9 mouse cellular contexts compared by ENCODE assay signal in genomic region chr13:76579414-76579813, GRCm38 (mm10).
DNase-seq lines count a peak whose midpoint lies in the region; ATAC-seq and TF ChIP-seq lines count a peak whose summit lies in the region.
"Had no signal": no experiment of that assay in that cellular context is flagged by ENCODE, and none has a peak within 500 bp of the region (broad histone marks: within the 10 kb centered on the region; RNA-seq: fewer than 3 reads in every experiment).

No protein-coding gene starts in this region.

- peaks cover 3% of the 10 kb centered on the region; the same call in 1 of the 2 replicates for H3K4me1 ChIP-seq in embryonic fibroblast, embryonic 13.5 days (ENCODE audit: control insufficient read depth, insufficient read depth, low read length)
- H3K4me1 ChIP-seq in liver, embryonic 11.5 days (replicated peaks; ENCODE audit: control insufficient read depth, insufficient read depth, low read length), result no peaks in the 10 kb centered on the region
- H3K4me1 ChIP-seq in midbrain, postnatal 0 days (ENCODE audit: insufficient read depth, low read length), result no peaks in the 10 kb centered on the region
- H3K4me1 ChIP-seq: limb, embryonic 13.5 days had no signal

- no peak overlapping the region for H3K9ac ChIP-seq in liver, embryonic 11.5 days (ENCODE audit: low read depth, low read length)
- no peak overlapping the region for H3K9ac ChIP-seq in midbrain, postnatal 0 days (replicated peaks; ENCODE audit: low read length, poor library complexity, severe bottlenecking)
- H3K9ac ChIP-seq: limb, embryonic 13.5 days had no signal

- ATAC-seq in liver, embryonic 11.5 days (replicated peaks; ENCODE audit: low FRiP score), result peak; percentile 60
- ATAC-seq in midbrain, postnatal 0 days (ENCODE audit: low FRiP score), result no peak

- H3K4me3 ChIP-seq in embryonic fibroblast, embryonic 13.5 days (ENCODE audit: insufficient read depth, low read length), result no peak overlapping the region
- no peak overlapping the region for H3K4me3 ChIP-seq in liver, embryonic 11.5 days (ENCODE audit: low read depth, low read length)
- H3K4me3 ChIP-seq in midbrain, postnatal 0 days (ENCODE audit: low read depth, low read length), result no peak overlapping the region
- H3K4me3 ChIP-seq: limb, embryonic 13.5 days had no signal

- TF ChIP-seq CTCF in embryonic fibroblast, embryonic 13.5 days (IDR thresholded peaks at IDR 0.05; ENCODE audit: borderline replicate concordance, insufficient read depth, low read length), result peak; percentile 7; the same call in 1 of the 2 replicates
- no peak for TF ChIP-seq CTCF in midbrain, postnatal 0 days (IDR thresholded peaks at IDR 0.05)

- TF ChIP-seq POLR2A in embryonic fibroblast, embryonic 13.5 days (IDR thresholded peaks at IDR 0.05; ENCODE audit: low read depth, low read length), result no peak

- no peaks in the 10 kb centered on the region for H3K36me3 ChIP-seq in liver, embryonic 11.5 days (ENCODE audit: control insufficient read depth, insufficient read depth, low read length)
- no peaks in the 10 kb centered on the region for H3K36me3 ChIP-seq in midbrain, postnatal 0 days (ENCODE audit: insufficient read depth, low read length)
- H3K36me3 ChIP-seq: limb, embryonic 13.5 days had no signal

- WGBS in liver, embryonic 11.5 days, result 26% methylated on average over 5 of the region's 5 CpGs
- 55% methylated on average over 5 of the region's 5 CpGs for WGBS in midbrain, postnatal 0 days

- H3K27me3 ChIP-seq in liver, embryonic 11.5 days (replicated peaks; ENCODE audit: control insufficient read depth, insufficient read depth, low read length), result no peaks in the 10 kb centered on the region
- no peaks in the 10 kb centered on the region for H3K27me3 ChIP-seq in midbrain, postnatal 0 days (ENCODE audit: insufficient read depth, low read length)
- H3K27me3 ChIP-seq: limb, embryonic 13.5 days had no signal

- H3K9me3 ChIP-seq in liver, embryonic 11.5 days (ENCODE audit: control insufficient read depth, low read length), result no peaks in the 10 kb centered on the region
- H3K9me3 ChIP-seq in midbrain, postnatal 0 days (ENCODE audit: low read length), result no peaks in the 10 kb centered on the region
- H3K9me3 ChIP-seq: limb, embryonic 13.5 days had no signal

- DNase-seq in gastrocnemius, adult 8-10 months (ENCODE audit: low spot score in 2 of 2), result peak; percentile 2 to 4
- DNase-seq in gastrocnemius, postnatal 10 days, result no peak
- DNase-seq in B cell, adult 2 months, result peak; percentile 1 to 5
- DNase-seq in liver, embryonic 11.5 days (ENCODE audit: low spot score), result no peak
- DNase-seq in natural killer cell, adult 2 months (ENCODE audit: low spot score in 2 of 2), result peak; percentile 4 to 6
- no peak for DNase-seq in urinary bladder, adult 18-20 months (ENCODE audit: low spot score in 2 of 2)
- no peak for DNase-seq in midbrain, postnatal 0 days (ENCODE audit: low spot score)

- H3K27ac ChIP-seq in embryonic fibroblast, embryonic 13.5 days (ENCODE audit: insufficient read depth, low read length), result no peak overlapping the region
- H3K27ac ChIP-seq in liver, embryonic 11.5 days (ENCODE audit: low read depth, low read length), result no peak overlapping the region
- no peak overlapping the region for H3K27ac ChIP-seq in midbrain, postnatal 0 days (ENCODE audit: low read depth, low read length)
- H3K27ac ChIP-seq: limb, embryonic 13.5 days had no signal

- no peak overlapping the region for H3K4me2 ChIP-seq in liver, embryonic 11.5 days
- H3K4me2 ChIP-seq in midbrain, postnatal 0 days (ENCODE audit: low read depth, low read length, poor library complexity, severe bottlenecking), result no peak overlapping the region
- H3K4me2 ChIP-seq: limb, embryonic 13.5 days had no signal

Comparison
In these comparisons a context has a peak if more than half of its experiments do, and no peak if none do; other contexts are left out.
1. DNase-seq: peak in gastrocnemius, adult 8-10 months (2 of 2), B cell, adult 2 months (2 of 2) and natural killer cell, adult 2 months (2 of 2); none in gastrocnemius, postnatal 10 days (single experiment), liver, embryonic 11.5 days (single experiment), urinary bladder, adult 18-20 months (0 of 2) and midbrain, postnatal 0 days (single experiment).